Mouse (Mus musculus): ENCODE measurements around the gene Rflnb. TPM values are rescaled to one million over a fixed set of nuclear protein-coding genes. Genes with fewer than 3 reads are reported as not detected.
"Not testable (repeated sequence)": the region's sequence is repeated elsewhere in the genome, so short reads cannot be mapped to it uniquely, and the experiment has no call there.

Gene Rflnb
- polyA plus RNA-seq, 2 experiments, result 1.3 to 1.9 TPM

DNA sequence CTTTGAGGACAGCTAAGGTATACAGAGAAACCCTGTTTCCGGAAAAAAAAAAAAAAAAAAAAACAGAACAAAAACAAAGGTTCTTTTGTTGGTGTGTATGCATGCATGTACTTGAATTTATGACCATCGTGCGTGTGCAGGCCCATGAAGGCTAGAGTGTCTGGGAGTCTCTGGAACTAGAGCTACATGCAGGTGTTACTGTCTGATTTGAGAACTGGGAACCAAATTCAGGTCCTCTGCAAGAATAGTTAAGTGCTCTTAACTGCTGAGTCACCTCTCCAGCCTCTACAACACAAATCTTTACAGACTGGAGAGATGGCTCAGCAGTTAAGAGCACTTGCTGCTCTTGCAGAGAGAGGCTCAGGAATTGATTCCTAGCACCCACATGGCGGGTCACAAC, 11.8 kb downstream of the Rflnb start:
- Histone ChIP-seq H3K9me3 (ENCODE audit: control insufficient read depth, low read length) (no peaks in the 10 kb centered on the region), H3K36me3 (replicated peaks; ENCODE audit: control insufficient read depth, insufficient read depth, low read depth) (no peaks in the 10 kb centered on the region), H3K4me3 (ENCODE audit: insufficient read depth in 1 of 2, low read depth in 2 of 2, low read length in 2 of 2) (no peak overlapping the region), H3K27me3 (ENCODE audit: control insufficient read depth, insufficient read depth, low read length) (no peaks in the 10 kb centered on the region), H3K4me1 (replicated peaks; ENCODE audit: control insufficient read depth in 2 of 2, insufficient read depth in 2 of 2, low read length in 1 of 2) (no peaks in the 10 kb centered on the region), H3K9ac (replicated peaks) (no peak overlapping the region), H3K27ac (no peak overlapping the region), H3K4me2 (ENCODE audit: low read depth) (no peak overlapping the region)
- ATAC-seq (ENCODE audit: insufficient read depth), result no peak
- DNase-seq (ENCODE audit: low read depth in 3 of 3, low spot score in 3 of 3), result no peak
- no peak for TF ChIP-seq CTCF (IDR thresholded peaks at IDR 0.05; ENCODE audit: low read depth)
- TF ChIP-seq EP300 (IDR thresholded peaks at IDR 0.05; ENCODE audit: low read depth), result no peak
- WGBS (ENCODE audit: insufficient replicate concordance), result 57% methylated on average over 4 of the region's 4 CpGs

DNA sequence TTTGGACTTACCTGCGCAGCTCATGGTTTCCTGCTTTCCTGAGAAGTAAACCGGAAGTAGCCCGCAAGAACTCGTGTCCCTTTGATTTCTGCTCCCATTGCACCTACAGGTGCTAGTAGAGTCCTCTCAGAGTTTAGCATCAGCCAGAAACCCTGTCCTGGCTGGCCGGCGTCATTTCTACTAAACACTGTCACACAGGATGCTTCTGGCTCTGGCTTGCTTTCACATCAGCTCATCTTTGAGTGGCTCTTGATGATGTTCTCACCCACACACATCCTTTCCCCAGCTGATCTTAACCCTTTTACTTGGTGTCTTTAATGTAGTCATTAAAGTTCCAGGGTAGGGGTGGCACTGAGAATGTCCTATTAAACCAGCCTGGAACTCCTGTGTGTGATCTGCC, 12.3 kb downstream of the Rflnb start:
- H3K9me3 ChIP-seq (ENCODE audit: control insufficient read depth, low read length), result no peaks in the 10 kb centered on the region
- no peaks in the 10 kb centered on the region for H3K27me3 ChIP-seq (ENCODE audit: control insufficient read depth, insufficient read depth, low read length)
- DNase-seq (ENCODE audit: low read depth in 3 of 3, low spot score in 3 of 3) (no peak), ATAC-seq (ENCODE audit: insufficient read depth) (no peak)
- H3K9ac ChIP-seq (replicated peaks), result no peak overlapping the region
- 67% methylated on average over 6 of the region's 6 CpGs for WGBS (ENCODE audit: insufficient replicate concordance)
- no peaks in the 10 kb centered on the region for H3K36me3 ChIP-seq (replicated peaks; ENCODE audit: control insufficient read depth, insufficient read depth, low read depth)
- no peak overlapping the region for H3K4me2 ChIP-seq (ENCODE audit: low read depth)
- H3K4me1 ChIP-seq (replicated peaks; ENCODE audit: control insufficient read depth in 2 of 2, insufficient read depth in 2 of 2, low read length in 1 of 2), result no peaks in the 10 kb centered on the region
- TF ChIP-seq CTCF (IDR thresholded peaks at IDR 0.05; ENCODE audit: low read depth), result no peak
- TF ChIP-seq EP300 (IDR thresholded peaks at IDR 0.05; ENCODE audit: low read depth), result no peak
- H3K4me3 ChIP-seq (ENCODE audit: insufficient read depth in 1 of 2, low read depth in 2 of 2, low read length in 2 of 2), result no peak overlapping the region
- no peak overlapping the region for H3K27ac ChIP-seq

DNA sequence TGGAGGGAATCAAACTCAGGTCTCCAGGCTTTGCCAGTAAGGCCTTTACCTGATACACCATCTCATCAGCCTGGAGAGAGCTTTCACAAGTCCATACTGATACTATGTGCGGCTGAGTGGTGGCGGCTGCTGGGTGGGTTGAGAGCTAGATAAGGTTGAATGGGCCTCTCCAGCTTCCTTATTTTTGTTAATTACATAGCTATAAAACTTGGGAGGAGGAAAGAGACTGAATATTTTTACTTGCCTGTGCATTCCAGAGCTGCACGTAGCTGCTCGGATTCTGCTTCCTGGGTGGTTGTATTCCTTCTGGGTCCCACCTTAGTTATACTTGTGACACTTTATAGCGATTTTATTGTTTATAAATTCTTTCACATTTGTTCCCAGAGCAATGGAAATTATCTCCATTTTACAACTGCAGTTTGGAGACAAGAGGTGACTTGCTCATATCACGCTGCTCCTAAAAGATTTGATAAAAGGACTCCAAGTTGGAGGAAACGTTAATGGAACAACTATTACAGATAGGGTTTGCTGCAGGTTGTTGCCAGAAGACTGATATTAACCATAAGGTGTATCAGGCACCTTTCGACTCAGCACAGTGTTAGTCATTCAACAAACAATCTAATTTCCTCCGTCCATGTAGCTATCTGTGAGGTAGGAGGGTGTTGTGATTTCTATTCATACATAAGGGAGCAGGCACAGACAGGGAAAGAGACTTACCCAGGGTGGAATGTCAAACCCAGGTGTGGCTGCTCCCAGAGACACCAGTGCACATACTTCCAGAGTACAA, 16.6 kb downstream of the Rflnb start:
- TF ChIP-seq CTCF (IDR thresholded peaks at IDR 0.05; ENCODE audit: low read depth) (no peak), EP300 (IDR thresholded peaks at IDR 0.05; ENCODE audit: low read depth) (no peak)
- DNase-seq (ENCODE audit: low read depth in 3 of 3, low spot score in 3 of 3), result no peak
- Histone ChIP-seq H3K27ac (no peak overlapping the region), H3K9ac (replicated peaks) (no peak overlapping the region), H3K27me3 (ENCODE audit: control insufficient read depth, insufficient read depth, low read length) (no peaks in the 10 kb centered on the region), H3K9me3 (ENCODE audit: control insufficient read depth, low read length) (no peaks in the 10 kb centered on the region), H3K4me2 (ENCODE audit: low read depth) (no peak overlapping the region), H3K4me3 (ENCODE audit: insufficient read depth in 1 of 2, low read depth in 2 of 2, low read length in 2 of 2) (no peak overlapping the region), H3K36me3 (replicated peaks; ENCODE audit: control insufficient read depth, insufficient read depth, low read depth) (no peaks in the 10 kb centered on the region), H3K4me1 (replicated peaks; ENCODE audit: control insufficient read depth in 2 of 2, insufficient read depth in 2 of 2, low read length in 1 of 2) (no peaks in the 10 kb centered on the region)
- 43% methylated on average over 9 of the region's 9 CpGs for WGBS (ENCODE audit: insufficient replicate concordance)
- no peak for ATAC-seq (ENCODE audit: insufficient read depth)

- Histone ChIP-seq H3K4me2 (ENCODE audit: low read depth) (no peak overlapping the region), H3K27ac (no peak overlapping the region), H3K36me3 (replicated peaks; ENCODE audit: control insufficient read depth, insufficient read depth, low read depth) (no peaks in the 10 kb centered on the region), H3K4me1 (replicated peaks; ENCODE audit: control insufficient read depth in 2 of 2, insufficient read depth in 2 of 2, low read length in 1 of 2) (no peaks in the 10 kb centered on the region), H3K4me3 (ENCODE audit: insufficient read depth in 1 of 2, low read depth in 2 of 2, low read length in 2 of 2) (no peak overlapping the region), H3K9me3 (ENCODE audit: control insufficient read depth, low read length) (no peaks in the 10 kb centered on the region), H3K27me3 (ENCODE audit: control insufficient read depth, insufficient read depth, low read length) (no peaks in the 10 kb centered on the region), H3K9ac (replicated peaks) (no peak overlapping the region)
- ATAC-seq (ENCODE audit: insufficient read depth) (no peak), DNase-seq (ENCODE audit: low read depth in 3 of 3, low spot score in 3 of 3) (no peak)
- whole genome bisulfite sequencing (ENCODE audit: insufficient replicate concordance), result 57% methylated on average over 6 of the region's 6 CpGs
- no peak for TF ChIP-seq EP300 (IDR thresholded peaks at IDR 0.05; ENCODE audit: low read depth)
- TF ChIP-seq CTCF (IDR thresholded peaks at IDR 0.05; ENCODE audit: low read depth), result no peak
These were observed 18.5 kb downstream of the Rflnb start for GRCm38 (mm10) chr11:76009101-76009500.

DNA sequence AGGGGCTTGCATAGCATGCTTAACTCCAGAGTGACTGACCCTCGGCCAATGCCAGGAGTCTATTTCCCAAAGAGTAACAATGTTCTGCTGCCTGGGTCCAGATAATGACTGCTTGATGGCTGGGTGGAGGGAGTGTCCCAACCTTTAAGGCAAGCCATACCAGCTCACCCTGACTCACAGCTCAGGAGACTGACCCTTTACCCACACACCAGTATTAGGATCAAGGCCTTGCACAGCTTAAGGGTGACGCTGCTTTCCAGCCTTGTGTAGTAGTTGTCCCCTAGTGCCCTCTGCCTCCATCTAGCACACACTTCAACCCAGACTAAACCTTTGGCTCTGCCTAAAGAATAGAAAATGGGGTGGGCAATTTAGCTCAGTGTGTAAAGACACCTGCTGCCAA, 19.4 kb downstream of the Rflnb start:
- H3K4me1 ChIP-seq (replicated peaks; ENCODE audit: control insufficient read depth in 2 of 2, insufficient read depth in 2 of 2, low read length in 1 of 2), result no peaks in the 10 kb centered on the region
- H3K4me3 ChIP-seq (ENCODE audit: insufficient read depth in 1 of 2, low read depth in 2 of 2, low read length in 2 of 2), result no peak overlapping the region
- H3K27me3 ChIP-seq (ENCODE audit: control insufficient read depth, insufficient read depth, low read length), result no peaks in the 10 kb centered on the region
- ATAC-seq (ENCODE audit: insufficient read depth), result no peak
- WGBS (ENCODE audit: insufficient replicate concordance), result 72% methylated on average over 2 of the region's 2 CpGs
- no peak for TF ChIP-seq EP300 (IDR thresholded peaks at IDR 0.05; ENCODE audit: low read depth)
- no peak for TF ChIP-seq CTCF (IDR thresholded peaks at IDR 0.05; ENCODE audit: low read depth)
- DNase-seq (ENCODE audit: low read depth in 3 of 3, low spot score in 3 of 3), result no peak
- no peak overlapping the region for H3K9ac ChIP-seq (replicated peaks)
- H3K9me3 ChIP-seq (ENCODE audit: control insufficient read depth, low read length), result no peaks in the 10 kb centered on the region
- no peak overlapping the region for H3K4me2 ChIP-seq (ENCODE audit: low read depth)
- no peaks in the 10 kb centered on the region for H3K36me3 ChIP-seq (replicated peaks; ENCODE audit: control insufficient read depth, insufficient read depth, low read depth)
- H3K27ac ChIP-seq, result no peak overlapping the region

DNA sequence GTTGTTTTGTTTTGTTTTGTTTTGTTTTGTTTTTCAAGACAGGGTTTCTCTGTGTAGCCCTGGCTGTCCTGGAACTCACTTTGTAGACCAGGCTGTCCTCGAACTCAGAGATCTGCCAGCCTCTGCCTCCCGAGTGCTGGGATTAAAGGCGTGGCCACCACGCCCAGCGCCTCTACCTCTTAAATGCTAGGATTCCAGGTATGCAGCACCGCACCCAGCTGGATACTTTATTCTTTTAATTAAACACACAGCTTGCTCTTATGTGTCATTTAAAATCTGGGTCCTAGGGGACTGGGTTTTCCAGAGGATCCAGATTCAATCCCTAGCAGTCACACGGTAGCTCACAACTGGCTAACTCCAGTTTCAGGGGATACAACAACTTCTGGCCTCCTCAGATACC, 23.3 kb downstream of the Rflnb start:
- not testable (repeated sequence) for H3K27ac ChIP-seq; H3K9me3 ChIP-seq (ENCODE audit: control insufficient read depth, low read length); H3K4me2 ChIP-seq (ENCODE audit: low read depth); H3K36me3 ChIP-seq (replicated peaks; ENCODE audit: control insufficient read depth, insufficient read depth, low read depth); H3K4me1 ChIP-seq (replicated peaks; ENCODE audit: control insufficient read depth in 2 of 2, insufficient read depth in 2 of 2, low read length in 1 of 2); H3K9ac ChIP-seq (replicated peaks); H3K27me3 ChIP-seq (ENCODE audit: control insufficient read depth, insufficient read depth, low read length); H3K4me3 ChIP-seq (ENCODE audit: insufficient read depth in 1 of 2, low read depth in 2 of 2, low read length in 2 of 2); ATAC-seq (ENCODE audit: insufficient read depth); DNase-seq (ENCODE audit: low read depth in 3 of 3, low spot score in 3 of 3)
- 71% methylated on average over 7 of the region's 7 CpGs for WGBS (ENCODE audit: insufficient replicate concordance)
